Mouse (Mus musculus): ENCODE data around the gene Atf7ip2.

The Atf7ip2 gene

DNA sequence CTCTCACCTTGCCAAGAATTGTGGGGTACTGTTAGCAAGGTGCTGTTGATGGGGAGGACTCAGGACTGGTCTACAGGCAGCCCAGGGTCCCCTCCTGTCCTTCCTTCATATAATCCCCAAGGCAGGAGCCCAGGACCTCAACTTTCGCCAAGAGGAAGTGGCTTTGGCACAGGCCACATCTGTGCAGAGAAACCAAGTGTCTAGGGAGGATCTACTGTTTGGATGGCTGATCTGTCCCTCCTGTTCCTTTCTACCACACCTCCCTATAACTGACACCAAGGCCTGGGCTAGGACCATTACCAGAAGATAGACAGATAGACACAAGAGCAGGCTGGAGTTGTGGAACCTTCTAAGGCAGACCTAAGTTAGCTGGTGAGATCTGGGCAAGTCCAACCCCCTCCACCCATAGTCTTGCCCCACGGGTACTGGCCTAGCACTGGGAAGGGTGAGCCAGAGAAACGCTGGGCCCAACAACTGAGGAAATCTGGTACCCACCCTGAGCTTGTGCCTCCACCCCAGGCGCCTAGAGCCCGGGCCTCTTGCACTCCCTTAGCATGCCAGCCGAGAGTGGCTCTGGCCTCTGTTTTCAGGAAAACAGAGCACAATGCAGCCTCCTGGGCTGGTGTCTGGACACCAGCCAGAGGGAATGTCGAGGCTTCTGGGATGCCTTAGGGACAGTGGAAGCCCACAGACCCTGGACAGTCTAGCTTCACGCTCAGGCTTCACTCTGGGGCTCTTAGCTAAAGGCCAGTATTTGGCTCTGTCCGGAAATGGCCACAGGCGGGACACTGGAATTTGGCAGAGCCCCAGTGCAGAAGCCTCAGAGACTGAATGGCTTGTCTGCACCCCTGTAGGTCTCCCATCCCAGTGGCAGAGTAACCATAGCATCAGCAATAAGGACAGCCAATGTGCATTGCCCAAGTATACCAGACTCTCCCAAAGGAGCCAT, 105.5 kb downstream of the Atf7ip2 start:
- DNase-seq (ENCODE audit: low spot score): no peak

DNA sequence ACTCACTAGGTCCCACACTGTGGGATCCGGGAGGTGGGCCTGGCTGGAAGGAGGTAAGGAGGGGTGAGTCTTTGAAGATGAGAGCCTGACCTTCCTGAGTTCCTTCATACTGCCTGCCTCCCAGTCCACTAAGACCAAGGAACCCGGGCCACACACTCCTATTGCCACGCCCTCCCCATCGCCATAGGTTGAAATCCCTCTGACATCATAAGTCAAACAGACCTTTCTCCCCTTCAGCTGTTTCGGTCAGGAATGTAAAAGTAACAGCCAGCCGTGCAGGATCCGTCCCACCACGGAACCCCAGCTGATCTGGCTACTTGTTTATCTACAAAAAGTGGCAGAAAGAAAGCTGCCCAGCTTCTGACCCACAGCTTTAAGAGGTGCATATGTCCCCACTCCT, 107.1 kb downstream of the Atf7ip2 start:
- DNase-seq (ENCODE audit: low spot score): no peak

DNA sequence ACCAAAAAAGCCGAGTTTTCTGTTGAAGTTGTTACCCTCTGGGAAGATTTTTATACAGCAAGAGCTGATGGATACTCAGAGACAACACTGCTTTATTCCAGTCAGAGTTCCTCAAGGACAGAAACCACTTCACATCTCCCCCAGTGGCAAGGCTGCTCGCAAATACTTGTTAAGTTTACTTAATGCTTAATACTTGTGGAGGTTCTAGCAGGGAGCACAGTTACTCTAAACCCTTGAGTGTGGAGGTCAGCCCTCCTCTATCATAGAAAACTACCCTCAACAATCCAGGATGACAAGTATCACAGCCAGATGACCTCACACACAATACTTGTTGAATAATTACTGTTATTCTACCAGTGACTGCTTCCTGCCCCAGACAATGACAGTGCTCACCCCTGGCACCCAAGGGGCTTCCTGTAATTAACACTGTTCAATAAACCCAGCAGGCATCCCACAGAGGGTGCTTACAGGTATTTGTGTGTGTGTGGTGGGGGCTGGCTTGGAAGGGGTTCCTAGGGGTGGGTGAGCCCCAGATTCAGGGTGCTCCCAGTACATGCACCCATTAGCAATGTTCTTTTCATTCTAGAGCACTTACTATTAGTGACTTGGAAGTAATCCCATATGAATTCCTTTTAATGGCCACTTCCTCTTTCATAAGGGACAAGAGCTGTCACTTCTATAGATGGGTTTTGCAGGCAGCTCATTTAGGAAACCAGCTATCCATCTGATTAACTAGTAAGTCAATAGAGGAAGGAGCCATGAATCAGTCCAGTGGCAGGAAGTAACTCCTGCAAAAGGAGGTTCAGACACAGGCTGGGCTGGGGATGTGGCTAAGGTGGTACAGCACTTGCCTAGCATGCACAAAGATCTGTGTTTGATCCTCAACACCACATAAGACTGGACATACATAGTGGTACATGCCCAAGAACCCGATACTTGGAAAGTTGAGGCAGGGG, 108.0 kb downstream of the Atf7ip2 start:
- DNase-seq (ENCODE audit: low spot score): no peak

Data from ovary, postnatal 10 days (tissue).